Mouse (Mus musculus) gastrocnemius, postnatal 10 days (tissue): ENCODE results near the gene Hist1h1a. TPM values are rescaled to one million over a fixed set of nuclear protein-coding genes. Genes with fewer than 3 reads are reported as not detected.

Experiments
- microRNA-seq, 2 experiments: library from miRNA; unstranded; fragments of <30 nt; microRNA quantifications; one replicate each; pipeline ENCODE4 v1.2.0; 2021
- total RNA-seq, 2 experiments: library from RNA; stranded (reverse); gene quantifications; 2 replicates each; pipeline ENCODE4 v1.2.3; 2021

Hist1h1a gene
- total RNA-seq, 2 experiments from 2014 or later = 124 to 147 TPM

Small RNAs within 50 kb of the gene (microRNA-seq; reads per million reads assigned to microRNA genes)
- 0 reads per million in 2 experiments for gene Gm44314
- gene Gm44484 = 0 reads per million in 2 experiments

Other genes starting within 250 kb of the Hist1h1a start
- gene Hist1h4h, start 232.6 kb upstream of the Hist1h1a start, total RNA-seq = 100 to 1,000 TPM; 473 to 507 TPM
- gene Hist1h2af, start 229.8 kb upstream of the Hist1h1a start, total RNA-seq = 100 to 1,000 TPM; 189 to 190 TPM
- 10 to 100 TPM; 58.4 to 59.9 TPM for gene Hist1h3g, start 228.2 kb upstream of the Hist1h1a start, total RNA-seq
- 10 to 100 TPM; 11.8 to 13.3 TPM for gene Hist1h2bh, start 220.3 kb upstream of the Hist1h1a start, total RNA-seq
- gene Hist1h3f, start 219.6 kb upstream of the Hist1h1a start, total RNA-seq = 10 to 100 TPM; 53.8 to 66.7 TPM
- gene Hist1h4f, start 212.0 kb upstream of the Hist1h1a start, total RNA-seq = 100 to 1,000 TPM; 285 to 328 TPM
- 10 to 100 TPM; 17.8 to 19.5 TPM for gene Hist1h1d, start 210.4 kb upstream of the Hist1h1a start, total RNA-seq
- 100 to 1,000 TPM; 121 to 135 TPM for gene Hist1h3e, start 201.3 kb upstream of the Hist1h1a start, total RNA-seq
- gene Hist1h2ae, start 192.4 kb upstream of the Hist1h1a start, total RNA-seq = 10 to 100 TPM; 34.2 to 37.9 TPM
- 100 to 1,000 TPM; 245 to 257 TPM for gene Hist1h2bg, start 192.3 kb upstream of the Hist1h1a start, total RNA-seq
- 100 to 1,000 TPM; 121 to 140 TPM for gene Hist1h2bf, start 189.5 kb upstream of the Hist1h1a start, total RNA-seq
- gene Hist1h2ad, start 189.3 kb upstream of the Hist1h1a start, total RNA-seq = 10 to 100 TPM; 16.0 to 20.6 TPM
- 10 to 100 TPM; 25.8 to 30.6 TPM for gene Hist1h3d, start 187.9 kb upstream of the Hist1h1a start, total RNA-seq
- gene Hist1h4d, start 182.1 kb upstream of the Hist1h1a start, total RNA-seq = 100 to 1,000 TPM; 165 to 171 TPM
- 10 to 100 TPM; 36.6 to 38.0 TPM for gene Hist1h2be, start 142.5 kb upstream of the Hist1h1a start, total RNA-seq
- gene Hist1h1e, start 141.1 kb upstream of the Hist1h1a start, total RNA-seq = 100 to 1,000 TPM; 182 to 186 TPM
- gene Hist1h2ac, start 79.7 kb upstream of the Hist1h1a start, total RNA-seq = 1 to 10 TPM; 6.3 to 6.7 TPM
- 10 to 100 TPM; 87.0 to 92.4 TPM for gene Hist1h2bc, start 79.5 kb upstream of the Hist1h1a start, total RNA-seq
- under 1 TPM; 0.59 to 0.63 TPM for gene Hist1h1t, start 67.9 kb upstream of the Hist1h1a start, total RNA-seq
- 100 to 1,000 TPM; 153 to 157 TPM for gene Hist1h4c, start 65.2 kb upstream of the Hist1h1a start, total RNA-seq
- 1 to 10 TPM; 8.1 to 9.5 TPM for gene Hfe, start 52.8 kb upstream of the Hist1h1a start, total RNA-seq
- 100 to 1,000 TPM; 361 to 459 TPM for gene Hist1h1c, start 24.9 kb upstream of the Hist1h1a start, total RNA-seq
- gene Hist1h3c, start 18.1 kb upstream of the Hist1h1a start, total RNA-seq = 10 to 100 TPM; 86.2 to 86.5 TPM
- 100 to 1,000 TPM; 106 to 125 TPM for gene Hist1h2bb, start 16.9 kb upstream of the Hist1h1a start, total RNA-seq
- gene Hist1h2ab, start 12.5 kb upstream of the Hist1h1a start, total RNA-seq = 100 to 1,000 TPM; 187 to 217 TPM
- gene Hist1h3b, start 11.4 kb upstream of the Hist1h1a start, total RNA-seq = 100 to 1,000 TPM; 213 to 261 TPM
- 100 to 1,000 TPM; 131 to 149 TPM for gene Hist1h4b, start 6.7 kb upstream of the Hist1h1a start, total RNA-seq
- gene Hist1h4a, start 2.4 kb upstream of the Hist1h1a start, total RNA-seq = 100 to 1,000 TPM; 140 to 160 TPM
- gene Hist1h3a, start 1.3 kb upstream of the Hist1h1a start, total RNA-seq = 100 to 1,000 TPM; 159 to 176 TPM
- not detected for gene Trim38, start 6.2 kb downstream of the Hist1h1a start, total RNA-seq
- gene Slc17a2, start 43.3 kb downstream of the Hist1h1a start, total RNA-seq = under 1 TPM in 1 of 2 experiments, not detected in 1; 0.11 TPM
- under 1 TPM in 1 of 2 experiments, not detected in 1; 0.07 TPM for gene Slc17a3, start 75.8 kb downstream of the Hist1h1a start, total RNA-seq
- gene Slc17a1, start 104.1 kb downstream of the Hist1h1a start, total RNA-seq = not detected
- gene Slc17a4, start 151.3 kb downstream of the Hist1h1a start, total RNA-seq = not detected
- gene Hist1h2ba, start 170.5 kb downstream of the Hist1h1a start, total RNA-seq = not detected
- gene Hist1h2aa, start 170.8 kb downstream of the Hist1h1a start, total RNA-seq = not detected
- not detected for gene Scgn, start 227.5 kb downstream of the Hist1h1a start, total RNA-seq